Mouse (Mus musculus): ENCODE results near the gene Duoxa2. TPM values are rescaled to one million over a fixed set of nuclear protein-coding genes. Genes with fewer than 3 reads are reported as not detected.

Gene Duoxa2
- not detected in 2 replicates for polyA plus RNA-seq (2016; fragmentation: Nextera tagmentation; extraction: Ambion mirVana)

GRCm38 (mm10) chr2:122298596-122299490 lies at the start of gene Duoxa2:
Duoxa2 (plus strand) TSS chr2:122298900.
- peak; percentile 52 for DNase-seq (ENCODE audit: low spot score)
- peaks cover 100% of the 10 kb centered on the region for H3K27me3 ChIP-seq (ENCODE audit: low read depth, poor library complexity, severe bottlenecking)
- H3K27ac ChIP-seq (replicated peaks): no peak within 1 kb of the TSS
- peaks cover 55% of the 10 kb centered on the region for H3K4me1 ChIP-seq
- peak within 1 kb of the TSS; percentile 48 for H3K4me3 ChIP-seq
- H3K36me3 ChIP-seq: no peaks in the 10 kb centered on the region
- 1% methylated on average over 43 of the region's 43 CpGs for WGBS
- no peaks in the 10 kb centered on the region for H3K9me3 ChIP-seq (replicated peaks)

GRCm38 (mm10) chr2:122255997-122256396 lies 42.7 kb upstream of the Duoxa2 start:
- Histone ChIP-seq H3K4me3 (no peak overlapping the region), H3K9me3 (replicated peaks) (no peaks in the 10 kb centered on the region), H3K36me3 (peaks cover 12% of the 10 kb centered on the region), H3K4me1 (no peaks in the 10 kb centered on the region), H3K27ac (replicated peaks) (no peak overlapping the region), H3K27me3 (ENCODE audit: low read depth, poor library complexity, severe bottlenecking) (no peaks in the 10 kb centered on the region)
- DNase-seq (ENCODE audit: low spot score): no peak
- WGBS: 91% methylated on average over 5 of the region's 5 CpGs

- no peaks in the 10 kb centered on the region for H3K27me3 ChIP-seq (ENCODE audit: low read depth, poor library complexity, severe bottlenecking)
- WGBS: 90% methylated on average over 5 of the region's 5 CpGs
- no peak overlapping the region for H3K27ac ChIP-seq (replicated peaks)
- peaks cover 17% of the 10 kb centered on the region for H3K4me1 ChIP-seq
- no peaks in the 10 kb centered on the region for H3K9me3 ChIP-seq (replicated peaks)
- peaks cover 20% of the 10 kb centered on the region for H3K36me3 ChIP-seq
- no peak for DNase-seq (ENCODE audit: low spot score)
- H3K4me3 ChIP-seq: no peak overlapping the region
Observed at GRCm38 (mm10) chr2:122260729-122261128, 38.0 kb upstream of the Duoxa2 start.

GRCm38 (mm10) chr2:122264690-122265089 lies 34.0 kb upstream of the Duoxa2 start:
- Histone ChIP-seq H3K4me3 (no peak overlapping the region), H3K36me3 (peaks cover 16% of the 10 kb centered on the region), H3K9me3 (replicated peaks) (no peaks in the 10 kb centered on the region), H3K27me3 (ENCODE audit: low read depth, poor library complexity, severe bottlenecking) (no peaks in the 10 kb centered on the region), H3K27ac (replicated peaks) (no peak overlapping the region; the same call in 1 of the 2 replicates), H3K4me1 (peaks cover 17% of the 10 kb centered on the region)
- peak; percentile 47 for DNase-seq (ENCODE audit: low spot score)
- WGBS: 46% methylated on average over 3 of the region's 3 CpGs

GRCm38 (mm10) chr2:122266407-122267193 lies 32.1 kb upstream of the Duoxa2 start:
- peaks cover 17% of the 10 kb centered on the region for H3K4me1 ChIP-seq
- 86% methylated on average over 7 of the region's 7 CpGs for WGBS
- peaks cover 4% of the 10 kb centered on the region for H3K36me3 ChIP-seq
- no peaks in the 10 kb centered on the region for H3K9me3 ChIP-seq (replicated peaks)
- H3K27me3 ChIP-seq (ENCODE audit: low read depth, poor library complexity, severe bottlenecking): no peaks in the 10 kb centered on the region
- no peak for DNase-seq (ENCODE audit: low spot score)
- H3K27ac ChIP-seq (replicated peaks): no peak overlapping the region
- no peak overlapping the region for H3K4me3 ChIP-seq

- no peaks in the 10 kb centered on the region for H3K9me3 ChIP-seq (replicated peaks)
- no peak overlapping the region for H3K27ac ChIP-seq (replicated peaks)
- H3K27me3 ChIP-seq (ENCODE audit: low read depth, poor library complexity, severe bottlenecking): no peaks in the 10 kb centered on the region
- no peak overlapping the region for H3K4me3 ChIP-seq
- WGBS: 91% methylated on average over 3 of the region's 3 CpGs
- peaks cover 5% of the 10 kb centered on the region; the same call in 1 of the 2 replicates for H3K4me1 ChIP-seq
- DNase-seq (ENCODE audit: low spot score): no peak
- H3K36me3 ChIP-seq: no peaks in the 10 kb centered on the region
Observed at GRCm38 (mm10) chr2:122278769-122279168, 19.9 kb upstream of the Duoxa2 start.

GRCm38 (mm10) chr2:122284091-122284490 lies 14.6 kb upstream of the Duoxa2 start:
- no peak for DNase-seq (ENCODE audit: low spot score)
- Histone ChIP-seq H3K27me3 (ENCODE audit: low read depth, poor library complexity, severe bottlenecking) (no peaks in the 10 kb centered on the region), H3K4me3 (no peak overlapping the region), H3K27ac (replicated peaks) (no peak overlapping the region), H3K9me3 (replicated peaks) (no peaks in the 10 kb centered on the region), H3K36me3 (no peaks in the 10 kb centered on the region), H3K4me1 (no peaks in the 10 kb centered on the region)
- WGBS: 89% methylated on average over 9 of the region's 9 CpGs

GRCm38 (mm10) chr2:122286137-122286536 lies 12.6 kb upstream of the Duoxa2 start:
- Histone ChIP-seq H3K36me3 (no peaks in the 10 kb centered on the region), H3K9me3 (replicated peaks) (no peaks in the 10 kb centered on the region), H3K27ac (replicated peaks) (no peak overlapping the region), H3K4me3 (no peak overlapping the region), H3K4me1 (no peaks in the 10 kb centered on the region), H3K27me3 (ENCODE audit: low read depth, poor library complexity, severe bottlenecking) (0 out of 2 replicates have a peak, but pooled peaks cover 7% of the 10 kb centered on the region)
- 72% methylated on average over 7 of the region's 7 CpGs for WGBS
- no peak for DNase-seq (ENCODE audit: low spot score)

GRCm38 (mm10) chr2:122294916-122295315 lies 3.8 kb upstream of the Duoxa2 start:
- Histone ChIP-seq H3K36me3 (no peaks in the 10 kb centered on the region), H3K4me1 (peaks cover 36% of the 10 kb centered on the region), H3K4me3 (no peak overlapping the region), H3K27me3 (ENCODE audit: low read depth, poor library complexity, severe bottlenecking) (peaks cover 87% of the 10 kb centered on the region), H3K9me3 (replicated peaks) (no peaks in the 10 kb centered on the region), H3K27ac (replicated peaks) (no peak overlapping the region)
- 4% methylated on average over 7 of the region's 7 CpGs for WGBS
- DNase-seq (ENCODE audit: low spot score): no peak

GRCm38 (mm10) chr2:122297271-122298095 lies 1.2 kb upstream of the Duoxa2 start:
- Histone ChIP-seq H3K4me1 (peaks cover 55% of the 10 kb centered on the region), H3K9me3 (replicated peaks) (no peaks in the 10 kb centered on the region), H3K27me3 (ENCODE audit: low read depth, poor library complexity, severe bottlenecking) (peaks cover 96% of the 10 kb centered on the region), H3K4me3 (peak overlapping the region; percentile 45), H3K36me3 (no peaks in the 10 kb centered on the region), H3K27ac (replicated peaks) (no peak overlapping the region)
- peak; percentile 63 for DNase-seq (ENCODE audit: low spot score)
- under 1% methylated on average over 35 of the region's 35 CpGs for WGBS

GRCm38 (mm10) chr2:122298096-122298499 lies 602 bp upstream of the Duoxa2 start, which contains the start of gene Duox2:
Duox2 (minus strand) TSS chr2:122298449.
- 2% methylated on average over 13 of the region's 13 CpGs for WGBS
- Histone ChIP-seq H3K36me3 (no peaks in the 10 kb centered on the region), H3K27ac (replicated peaks) (no peak within 1 kb of the TSS), H3K4me1 (peaks cover 55% of the 10 kb centered on the region), H3K4me3 (peak within 1 kb of the TSS; percentile 48), H3K9me3 (replicated peaks) (no peaks in the 10 kb centered on the region), H3K27me3 (ENCODE audit: low read depth, poor library complexity, severe bottlenecking) (peaks cover 100% of the 10 kb centered on the region)
- DNase-seq (ENCODE audit: low spot score): no peak

Measured in midbrain, embryonic 10.5 days (tissue).